Mouse (Mus musculus) lung, adult 18-20 months (tissue): ENCODE measurements around the gene Bcl7c.
A peak's percentile ranks its signal among the peaks of the same experiment; 100 is the strongest.
"Not testable (repeated sequence)": the region's sequence is repeated elsewhere in the genome, so short reads cannot be mapped to it uniquely, and the experiment has no call there.

Source experiments
- DNase-seq, 2 experiments: peaks; one replicate each; pipeline ENCODE4 v3.0.0; 2022; ENCODE audit warnings: mixed read lengths in 2 of 2

Gene Bcl7c

DNA sequence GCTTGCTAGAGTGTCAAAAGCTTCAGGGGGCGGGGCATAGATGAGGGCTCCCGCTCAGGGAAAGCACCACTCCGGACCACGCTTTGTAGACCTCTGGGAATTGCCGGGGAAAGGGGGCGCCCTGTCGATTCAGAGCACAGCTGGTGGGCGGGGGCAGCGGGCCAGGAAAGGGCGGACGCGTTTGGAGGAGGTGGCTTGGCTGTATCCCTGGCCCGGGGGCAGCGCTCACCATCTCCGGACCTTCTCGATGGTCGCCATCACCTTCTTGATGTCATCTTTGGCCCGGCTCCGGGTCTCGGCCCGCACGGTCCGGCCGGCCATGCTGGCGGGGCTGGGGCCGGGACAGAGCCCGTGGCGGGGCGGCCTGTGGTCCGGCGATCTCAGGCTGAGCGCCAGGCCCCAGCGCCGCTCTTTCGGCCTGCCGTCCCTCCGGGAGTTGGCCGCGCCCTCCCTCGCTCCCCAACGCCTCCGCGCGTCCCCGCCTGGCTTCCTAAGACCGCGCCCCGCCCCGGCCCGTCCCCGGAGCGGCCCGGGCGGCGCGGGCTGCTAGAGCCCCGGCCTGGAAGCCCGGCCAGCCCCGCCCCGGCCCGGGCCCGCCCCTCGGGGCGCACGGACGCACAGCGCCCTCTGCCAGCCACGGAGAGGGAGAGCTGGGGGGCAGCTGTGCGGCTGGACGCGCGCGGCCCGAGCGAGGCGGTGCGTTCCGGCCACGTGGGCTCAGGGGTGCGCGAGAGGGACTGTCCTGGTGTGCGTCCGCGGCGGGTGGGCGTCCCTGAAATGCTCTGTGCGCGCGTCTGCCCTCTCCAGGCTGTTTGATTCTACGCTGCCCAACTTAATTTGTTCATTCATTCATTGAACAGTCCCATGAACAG is at the start of gene Bcl7c:
Gene Bcl7c, minus strand, starts transcription at position 727 of the 872 bp plus-strand sequence.
- DNase-seq = peak; percentile 89 to 93

DNA sequence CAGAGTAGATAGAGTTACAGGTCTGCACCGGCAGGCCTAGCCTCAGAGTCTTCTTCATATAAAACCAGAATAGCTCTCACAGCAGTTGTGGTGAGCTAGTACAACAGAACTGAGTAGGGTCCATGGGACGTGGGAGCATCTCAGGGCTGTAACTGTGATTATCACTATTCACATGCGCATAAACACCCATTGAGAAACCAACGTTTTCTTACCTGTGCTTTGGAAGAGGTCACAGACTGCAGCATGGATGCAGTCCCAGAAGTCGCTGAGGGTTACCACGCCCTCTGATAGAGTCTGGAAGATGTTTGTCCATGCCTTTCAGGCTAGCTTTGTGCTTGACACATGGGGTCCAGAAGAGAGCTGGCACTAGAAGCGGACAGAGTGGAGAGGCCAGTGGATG is 45.0 kb upstream of the Bcl7c start:
- no peak for DNase-seq

DNA sequence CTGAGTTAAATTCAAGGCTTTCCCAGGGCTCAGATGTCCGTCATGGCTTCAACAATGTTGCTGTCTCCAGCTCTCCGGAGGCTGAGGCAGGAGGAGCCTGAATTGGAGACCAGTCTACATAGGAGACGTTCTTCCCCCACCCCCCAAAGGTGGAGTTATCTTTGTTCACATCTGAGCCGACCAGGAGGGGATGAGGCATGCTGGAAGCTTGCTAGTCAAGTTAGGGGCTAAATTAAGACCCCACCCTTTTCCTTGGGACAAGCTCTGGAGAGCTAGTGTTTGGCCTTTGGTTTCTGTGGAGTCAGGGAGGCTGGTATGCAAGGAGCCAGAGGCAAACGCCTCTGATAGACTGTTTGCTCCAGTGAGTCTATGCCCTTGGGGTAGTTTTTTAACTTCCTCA is 44.4 kb upstream of the Bcl7c start:
- DNase-seq = no peak

DNA sequence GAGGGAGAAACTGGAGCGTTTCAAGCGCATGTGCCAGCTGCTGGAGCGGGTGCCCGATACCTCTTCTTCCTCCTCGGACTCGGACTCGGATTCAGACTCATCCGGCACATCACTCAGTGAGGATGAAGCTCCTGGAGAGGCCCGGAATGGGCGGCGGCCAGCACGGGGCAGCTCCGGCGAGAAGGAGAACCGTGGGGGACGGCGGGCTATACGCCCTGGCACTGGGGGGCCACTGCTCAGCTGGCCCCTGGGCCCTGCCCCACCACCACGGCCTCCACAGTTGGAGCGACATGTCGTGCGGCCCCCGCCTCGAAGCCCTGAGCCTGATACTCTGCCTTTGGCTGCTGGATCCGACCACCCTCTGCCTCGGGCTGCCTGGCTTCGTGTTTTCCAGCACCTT is 43.3 kb upstream of the Bcl7c start:
- no peak for DNase-seq

DNA sequence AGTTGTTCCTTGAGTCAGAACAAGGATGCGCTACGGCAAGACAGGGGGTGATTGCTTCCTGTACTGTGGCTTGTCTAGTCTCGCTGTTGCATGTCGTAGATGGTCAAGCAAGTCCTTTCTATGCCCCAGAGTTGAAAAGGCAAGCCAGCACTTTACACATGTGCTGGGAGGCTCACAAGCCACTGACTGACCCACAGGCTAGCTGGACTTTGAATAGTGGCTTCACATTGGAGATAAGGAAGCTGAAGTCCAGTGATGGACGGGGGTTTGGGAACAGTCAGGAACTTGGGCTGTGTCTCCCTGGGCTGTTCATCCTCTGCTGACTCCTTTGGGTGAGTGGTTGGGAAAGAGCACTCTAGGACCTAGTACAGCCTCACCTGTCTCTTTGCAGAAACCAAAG is 42.9 kb upstream of the Bcl7c start:
- no peak for DNase-seq

DNA sequence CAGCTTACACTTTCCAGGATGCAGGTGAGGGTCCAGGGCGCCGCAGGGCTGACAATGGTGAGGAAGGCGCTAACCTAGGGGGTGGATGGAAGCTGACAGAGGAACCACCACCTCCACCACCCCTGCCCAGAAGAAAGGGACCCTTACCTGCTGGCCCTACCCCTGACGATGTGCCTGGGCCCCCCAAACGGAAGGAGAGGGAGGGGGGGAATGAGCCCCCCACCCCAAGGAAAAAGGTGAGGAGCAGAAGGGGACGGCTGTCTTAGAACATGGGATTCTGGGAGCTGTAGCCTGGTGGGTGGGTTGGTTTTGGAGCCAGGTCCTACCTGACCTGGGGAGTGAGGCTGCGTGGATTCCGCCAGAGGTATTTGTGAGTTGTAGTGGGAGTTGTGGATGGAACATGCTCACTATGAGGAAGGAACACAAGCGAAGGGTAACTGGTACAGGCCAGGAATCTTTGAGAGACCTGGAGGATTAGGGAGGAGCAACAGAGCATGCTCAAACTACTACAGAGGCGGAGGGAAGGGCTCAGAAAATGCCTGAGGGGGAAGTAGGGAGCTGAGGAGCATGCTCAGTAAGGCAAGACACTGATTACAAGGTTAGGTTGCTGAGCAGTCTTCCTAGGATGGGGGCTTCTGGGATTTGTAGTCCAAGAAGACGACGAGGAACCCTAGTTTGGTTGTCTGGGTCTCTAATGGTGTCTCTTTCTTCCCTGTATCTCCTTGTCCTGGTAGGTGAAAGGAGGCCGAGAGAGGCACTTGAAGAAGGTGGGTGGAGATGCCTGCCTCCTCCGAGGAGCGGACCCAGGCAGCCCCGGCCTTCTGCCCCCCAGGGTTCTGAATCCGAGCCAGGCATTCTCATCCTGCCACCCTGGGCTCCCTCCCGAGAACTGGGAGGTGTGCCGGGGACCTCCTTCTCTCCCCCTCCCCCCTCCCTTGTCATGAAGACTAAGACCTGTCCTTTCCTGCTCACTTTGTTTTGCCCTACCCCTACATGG is 41.7 kb upstream of the Bcl7c start:
- peak in 1 of 2 experiments; percentile 57 for DNase-seq

DNA sequence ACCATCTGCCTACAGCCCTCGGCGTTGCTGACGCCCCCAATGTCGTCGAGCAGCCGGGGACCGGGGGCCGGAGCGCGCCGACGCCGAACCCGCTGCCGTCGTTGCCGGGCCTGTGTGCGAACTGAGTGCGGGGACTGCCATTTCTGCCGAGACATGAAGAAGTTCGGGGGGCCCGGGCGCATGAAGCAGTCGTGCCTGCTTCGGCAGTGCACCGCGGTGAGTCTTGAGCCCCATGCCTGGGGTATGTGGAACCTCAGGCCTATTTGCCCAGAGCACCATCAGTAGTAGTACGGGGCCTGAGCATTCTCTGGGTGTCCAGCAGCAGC is 39.5 kb upstream of the Bcl7c start:
- no peak for DNase-seq

DNA sequence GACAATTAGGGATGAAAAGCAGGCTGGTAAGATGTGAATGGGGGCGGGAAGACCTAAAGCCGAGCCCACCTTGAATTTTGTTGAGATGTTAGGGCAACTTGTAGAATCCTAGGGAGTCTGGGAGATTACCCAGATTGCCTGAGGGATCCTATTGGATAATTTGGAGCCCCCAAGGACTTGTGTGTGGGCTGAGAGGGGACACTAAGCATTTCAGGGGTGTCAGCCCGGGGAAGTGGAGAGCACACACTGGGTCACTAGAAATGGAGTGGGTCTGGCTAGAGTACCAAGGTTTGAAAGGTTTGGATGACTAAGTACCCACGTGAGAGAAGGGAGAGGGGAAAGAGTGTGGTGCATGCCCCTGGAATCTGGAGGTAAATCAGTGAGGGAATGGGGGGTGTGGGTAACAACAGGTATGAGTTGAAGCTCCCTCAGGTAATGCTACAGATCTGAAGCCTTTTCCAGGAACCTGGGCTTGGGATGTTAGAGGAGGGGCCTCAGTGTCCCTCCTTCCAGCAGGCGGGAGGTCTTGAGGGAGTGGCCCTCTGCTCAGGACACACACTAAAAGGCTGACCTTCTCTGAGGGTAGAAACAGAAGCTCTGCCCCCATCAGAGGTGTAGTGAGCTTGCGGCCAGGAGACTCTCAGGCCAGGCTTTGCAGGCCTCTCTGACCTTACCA is 39.0 kb upstream of the Bcl7c start:
- no peak for DNase-seq

DNA sequence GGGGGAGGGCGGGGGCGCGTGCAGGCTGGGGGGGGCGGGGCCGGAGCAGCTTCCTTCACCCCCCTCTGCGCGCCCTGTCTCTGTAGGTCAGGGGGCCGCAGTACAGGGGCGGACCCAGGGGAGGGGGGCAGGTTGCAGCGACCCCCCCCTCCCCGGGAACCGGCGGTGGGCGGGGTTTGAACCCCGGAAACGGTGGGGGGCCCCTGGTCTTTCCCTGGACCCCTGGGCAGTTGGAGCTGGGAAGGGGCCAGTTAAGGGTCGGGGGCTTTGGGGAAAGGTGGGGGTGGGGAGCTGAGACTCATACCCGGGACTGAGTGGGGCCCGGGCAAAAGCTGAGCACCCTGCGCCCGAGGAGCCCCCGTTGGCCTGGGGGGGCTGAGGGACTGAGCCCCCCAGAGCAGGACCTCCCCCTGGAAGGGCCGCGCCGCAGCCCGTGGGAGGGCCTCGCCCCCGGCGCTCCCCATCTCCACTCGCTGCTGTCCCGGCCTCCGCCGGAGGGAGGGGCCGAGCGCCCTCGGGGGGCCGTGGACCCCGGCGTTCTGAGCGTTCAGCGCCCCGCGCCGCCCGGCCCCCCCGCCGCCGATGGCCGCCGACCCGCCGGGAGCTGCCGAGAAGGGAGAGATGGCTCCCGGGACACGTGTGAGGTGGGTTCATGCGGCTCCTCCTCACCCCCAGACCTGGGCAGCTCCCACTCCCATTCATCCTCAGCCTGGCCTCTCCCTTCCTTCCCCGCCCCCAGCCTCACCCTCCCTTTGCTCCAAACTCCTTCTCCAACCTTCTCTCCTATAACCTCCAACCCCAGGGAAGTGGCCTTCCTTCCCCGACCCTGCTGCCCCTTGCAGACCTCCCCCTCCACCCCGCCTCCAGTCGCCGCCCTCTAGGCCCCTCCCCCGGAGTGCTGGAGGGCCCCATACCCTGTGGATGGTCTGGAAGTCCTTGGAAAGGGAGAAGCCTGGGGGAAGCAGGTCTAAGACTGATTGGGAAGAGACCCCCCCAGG is 38.1 kb upstream of the Bcl7c start:
- DNase-seq = no peak

DNA sequence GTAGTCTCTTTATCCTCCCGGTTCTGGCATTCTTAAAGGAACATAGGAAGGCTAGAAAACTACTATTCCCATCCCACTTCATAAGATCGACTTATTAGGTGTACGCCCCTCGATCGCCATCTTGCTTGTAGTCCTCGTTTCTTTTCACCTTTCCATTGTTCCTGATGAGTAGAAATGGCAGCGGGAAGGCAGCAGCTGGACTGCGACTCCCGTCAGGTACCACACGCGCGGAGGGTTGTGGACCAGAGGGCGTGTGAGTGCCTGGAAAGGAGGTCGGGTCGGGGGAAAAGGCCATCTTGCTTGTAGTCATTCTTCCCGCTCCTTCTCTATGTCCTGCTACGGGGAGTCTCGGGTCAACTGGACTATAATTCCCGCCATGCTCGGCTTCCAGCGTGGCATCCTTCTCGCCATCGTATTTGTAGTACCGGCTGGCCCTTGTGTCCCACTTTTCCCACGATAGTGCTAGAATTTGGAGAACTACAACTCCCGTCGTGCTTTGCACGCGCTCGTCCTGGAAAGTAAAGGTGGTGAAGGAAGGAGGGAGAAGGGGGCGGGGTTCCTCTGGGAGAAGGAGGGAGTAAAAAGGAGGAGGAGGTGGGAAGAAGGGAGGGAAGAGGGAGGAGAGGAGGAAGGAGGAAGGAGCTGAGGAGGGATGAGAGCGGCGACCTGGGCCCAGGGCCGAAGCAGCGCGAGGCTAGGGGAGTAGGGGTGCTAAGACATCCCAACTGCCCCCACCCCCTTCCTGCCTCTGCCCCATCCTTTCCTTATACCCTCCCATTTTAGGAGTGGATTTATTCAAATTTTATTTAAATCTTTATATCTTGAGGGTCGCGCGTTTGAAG is 37.1 kb upstream of the Bcl7c start:
- DNase-seq = peak; percentile 99

DNA sequence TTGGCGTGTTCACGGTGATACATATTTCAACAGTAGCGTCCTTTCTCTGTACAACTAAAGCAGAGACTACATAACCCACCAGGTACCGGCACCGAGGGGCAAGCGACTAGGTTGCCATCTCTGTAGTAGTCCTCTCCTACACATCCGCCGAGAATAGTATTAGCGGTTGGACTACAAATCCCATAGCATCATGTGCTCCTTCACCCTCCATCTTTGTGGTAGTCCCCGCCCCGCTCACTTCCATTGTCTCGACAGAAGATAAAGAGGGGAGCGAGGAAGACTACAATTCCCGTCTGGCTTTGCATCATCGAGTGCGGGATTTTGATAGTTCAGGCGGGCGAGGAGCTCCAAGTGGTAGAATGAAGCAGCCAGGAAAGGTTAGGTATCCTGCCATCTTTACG is 36.5 kb upstream of the Bcl7c start:
- peak; percentile 96 to 97 for DNase-seq

DNA sequence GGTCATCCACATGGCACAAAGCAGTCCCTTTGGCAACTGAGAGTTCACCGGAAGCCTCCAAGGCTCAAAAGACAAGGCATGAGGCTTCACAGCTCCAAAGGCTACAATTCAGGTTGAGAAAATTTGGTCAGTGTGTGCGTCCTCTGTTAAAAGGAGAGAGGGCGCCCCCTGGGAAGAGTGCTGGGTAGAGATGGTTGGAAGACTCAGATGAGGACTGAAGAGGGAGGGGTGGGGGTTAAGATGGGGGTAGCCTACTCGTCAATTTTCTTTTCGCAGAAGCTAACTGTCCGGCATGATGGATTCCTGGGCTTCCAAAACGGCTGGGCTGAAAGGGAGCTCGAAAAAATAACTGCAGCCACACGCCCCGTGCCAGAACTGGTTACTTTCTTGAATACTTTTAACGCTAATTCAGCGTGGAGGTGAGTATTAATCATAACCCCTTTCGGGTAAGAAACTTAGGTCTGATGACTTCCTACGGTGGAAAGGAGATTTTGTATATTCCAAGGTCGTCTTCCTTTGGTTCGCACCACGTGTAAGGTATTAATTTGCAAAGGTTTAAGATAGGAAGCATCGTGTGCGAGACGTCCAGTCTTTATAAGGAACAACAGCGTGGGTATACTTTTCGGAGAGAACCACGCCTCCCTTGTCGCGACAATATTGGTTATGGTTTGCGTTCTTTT is 35.8 kb upstream of the Bcl7c start, which contains the start of gene Fbxl19:
Gene Fbxl19, plus strand, starts transcription at position 178 of the 680 bp plus-strand sequence.
- DNase-seq = peak; percentile 70 to 78

DNA sequence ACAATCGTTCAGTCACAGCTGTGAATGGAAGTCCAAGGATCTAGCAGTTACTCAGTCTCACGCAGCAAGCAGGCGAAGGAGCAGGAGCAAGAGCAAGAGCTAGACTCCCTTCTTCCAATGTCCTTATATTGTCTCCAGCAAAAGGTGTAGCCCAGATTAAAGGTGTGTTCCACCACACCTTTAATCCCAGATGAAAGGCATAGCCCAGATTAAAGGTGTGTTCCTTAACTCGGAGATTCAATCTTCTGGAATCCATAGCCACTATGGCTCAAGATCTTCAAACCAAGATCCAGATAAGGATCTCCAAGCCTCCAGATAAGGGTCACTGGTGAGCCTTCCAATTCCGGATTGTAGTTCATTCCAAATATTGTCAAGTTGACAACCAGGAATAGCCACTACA is 23.3 kb upstream of the Bcl7c start, which contains the start of gene Ctf2:
Gene Ctf2, minus strand, starts transcription at position 101 of the 400 bp plus-strand sequence.
- DNase-seq = not testable (repeated sequence)

DNA sequence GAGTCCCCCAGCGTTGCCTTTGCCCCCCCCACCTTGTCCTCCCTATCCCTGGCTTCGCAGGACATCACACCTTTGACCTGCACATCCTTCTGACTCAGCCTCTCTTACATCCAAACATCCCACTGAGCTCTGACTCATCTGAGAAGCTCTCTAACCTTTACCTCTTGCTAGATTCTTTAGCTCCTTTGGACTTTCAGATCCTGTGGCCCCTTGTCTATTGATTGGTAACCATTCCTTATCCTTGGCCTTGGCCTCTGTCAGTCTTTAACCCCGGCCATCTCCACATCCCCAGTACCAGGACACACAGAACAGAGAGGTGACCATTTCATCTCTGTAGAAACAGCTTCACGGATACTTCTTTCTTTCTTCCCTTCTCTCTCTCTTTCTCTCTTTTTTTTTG is 21.4 kb upstream of the Bcl7c start:
- DNase-seq = no peak

DNA sequence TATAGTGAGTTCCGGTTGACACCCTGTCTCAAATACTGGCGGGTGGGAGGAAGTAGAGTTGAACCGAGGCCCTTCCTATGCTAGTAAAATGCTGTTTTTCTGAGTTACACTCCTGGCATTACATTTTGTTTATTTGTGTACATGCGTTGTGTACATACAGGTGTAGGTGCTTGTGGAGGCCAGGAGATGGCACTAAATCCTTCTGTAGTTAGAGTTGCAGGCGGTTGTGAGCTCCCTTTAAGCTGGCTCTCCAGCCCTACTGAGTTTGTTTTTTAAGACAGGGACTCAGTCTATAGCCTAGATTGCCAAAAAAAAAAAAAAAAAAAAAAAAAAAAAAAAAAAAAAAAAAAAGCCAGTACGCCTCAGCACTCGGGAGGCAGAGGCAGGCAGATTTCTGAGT is 19.2 kb upstream of the Bcl7c start:
- no peak for DNase-seq

DNA sequence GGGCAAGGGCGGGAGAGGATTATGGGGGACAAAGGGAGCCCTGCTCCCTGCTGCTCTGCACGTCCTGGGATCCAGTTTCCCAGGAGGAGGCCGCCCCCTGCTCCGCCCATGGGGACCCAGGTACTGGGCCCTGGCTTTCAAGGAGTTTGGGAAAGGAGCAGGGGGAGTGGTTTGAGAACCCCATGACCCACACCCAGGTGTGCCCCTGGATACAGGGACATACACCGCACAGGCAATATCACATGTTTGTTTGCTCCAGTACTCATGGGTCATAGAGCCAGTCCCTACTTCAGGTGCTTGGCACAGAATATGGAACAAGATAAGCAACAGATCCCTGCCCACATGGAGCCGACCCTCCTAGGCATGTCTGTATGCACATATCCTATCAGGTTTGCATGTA is 17.2 kb upstream of the Bcl7c start:
- DNase-seq = no peak

DNA sequence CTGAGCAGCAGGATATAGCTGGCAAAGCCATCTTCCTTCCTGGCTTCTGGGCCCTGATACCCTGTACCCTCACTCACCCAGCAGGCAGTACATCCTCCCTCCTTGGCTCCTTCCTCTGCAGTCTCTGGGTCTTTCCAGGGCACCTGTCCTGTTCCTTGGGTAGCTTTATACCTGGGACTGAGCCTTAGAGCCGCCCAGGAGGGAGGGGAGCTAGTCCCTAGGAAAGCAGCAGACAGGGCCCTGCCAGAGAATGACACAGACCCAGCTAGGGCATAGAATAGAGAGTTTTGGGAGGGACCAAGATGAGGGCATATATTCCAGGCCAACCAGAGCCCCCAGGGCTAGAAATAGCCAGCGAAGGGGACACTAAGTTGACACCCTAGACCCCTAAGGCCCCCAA is 16.8 kb upstream of the Bcl7c start:
- no peak for DNase-seq

DNA sequence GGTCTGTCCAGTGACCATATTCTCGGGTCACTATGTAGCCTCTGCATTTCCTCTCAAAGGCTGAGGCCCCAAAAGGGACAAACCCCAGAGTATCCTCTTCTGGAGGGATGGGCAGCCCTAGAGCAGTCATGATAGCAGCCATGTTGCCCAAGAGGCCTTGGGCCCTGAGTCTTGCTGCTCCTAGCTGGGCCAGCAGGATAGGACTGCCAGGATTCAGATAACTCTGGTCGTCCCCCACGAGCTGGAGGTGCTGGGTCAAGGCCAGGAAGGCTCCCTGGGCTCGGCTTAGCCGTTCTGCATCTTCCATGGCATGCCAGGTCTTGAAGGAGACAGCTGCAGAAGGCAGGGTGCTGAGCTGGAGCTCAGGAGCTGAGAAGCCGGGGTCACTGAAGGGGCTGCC is 10.5 kb upstream of the Bcl7c start:
- DNase-seq = no peak

DNA sequence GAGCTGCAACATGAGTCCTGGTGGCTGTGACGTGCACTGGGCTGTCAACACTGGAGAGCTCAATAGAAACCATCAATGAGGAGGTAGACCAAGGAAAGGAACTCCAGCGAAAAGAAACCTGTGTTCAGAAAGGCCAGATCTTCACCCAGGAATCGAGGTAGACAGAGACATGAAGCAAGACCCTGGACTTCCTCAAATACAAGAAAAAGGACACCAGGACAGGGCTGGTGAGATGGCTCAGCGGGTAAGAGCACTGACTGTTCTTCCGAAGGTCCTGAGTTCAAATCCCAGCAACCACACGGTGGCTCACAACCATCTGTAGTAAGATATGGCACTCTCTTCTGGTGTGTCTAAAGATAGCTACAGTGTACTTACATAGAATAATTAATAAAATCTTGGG is 9.6 kb upstream of the Bcl7c start:
- no peak for DNase-seq

DNA sequence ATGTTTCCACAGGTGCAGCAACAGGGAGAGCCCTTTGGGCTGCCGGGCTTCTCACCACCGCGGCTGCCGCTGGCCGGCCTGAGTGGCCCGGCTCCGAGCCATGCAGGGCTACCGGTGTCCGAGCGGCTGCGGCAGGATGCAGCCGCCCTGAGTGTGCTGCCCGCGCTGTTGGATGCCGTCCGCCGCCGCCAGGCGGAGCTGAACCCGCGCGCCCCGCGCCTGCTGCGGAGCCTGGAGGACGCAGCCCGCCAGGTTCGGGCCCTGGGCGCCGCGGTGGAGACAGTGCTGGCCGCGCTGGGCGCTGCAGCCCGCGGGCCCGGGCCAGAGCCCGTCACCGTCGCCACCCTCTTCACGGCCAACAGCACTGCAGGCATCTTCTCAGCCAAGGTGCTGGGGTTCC is 8.3 kb upstream of the Bcl7c start:
- DNase-seq = peak; percentile 60 to 62
